Mouse (Mus musculus) forebrain, embryonic 14.5 days (tissue): ENCODE measurements around the gene Slc1a4. TPM values are rescaled to one million over a fixed set of nuclear protein-coding genes. Genes with fewer than 3 reads are reported as not detected.

Experiments used
- ATAC-seq: fragments of 200-750 bp; cut with Nextera tagmentation; 2 replicates; pipeline ENCODE4 v1.8.0; 2017; ENCODE audit warnings: mild to moderate bottlenecking, moderate library complexity
- DNase-seq: peaks from one replicate; pipeline ENCODE4 v3.0.0-alpha.2; 2015; ENCODE audit warnings: low spot score
- H3K27ac ChIP-seq: fragments of 300-500 bp; sonication (generic); 2 replicates; pipeline ENCODE4 v1.5.1; 2014; ENCODE audit warnings: low read depth, mild to moderate bottlenecking, control low read depth, low read length, moderate library complexity
- H3K27me3 ChIP-seq: fragments of 300-500 bp; sonication (generic); replicated peaks from 2 replicates; pipeline ENCODE4 v1.6.1; 2014; ENCODE audit warnings: low read length, control low read depth, mixed read lengths; ENCODE audit not compliant: control insufficient read depth, insufficient read depth
- H3K36me3 ChIP-seq: fragments of 300-500 bp; sonication (generic); 2 replicates; pipeline ENCODE4 v1.6.1; 2014; ENCODE audit warnings: low read length, control low read depth; ENCODE audit not compliant: control insufficient read depth, insufficient read depth
- H3K4me1 ChIP-seq: fragments of 300-500 bp; sonication (generic); 2 replicates; pipeline ENCODE4 v1.6.1; 2014; ENCODE audit warnings: antibody characterized with exemption, low read length, control low read depth; ENCODE audit not compliant: control insufficient read depth, insufficient read depth
- H3K4me2 ChIP-seq: fragments of 300-500 bp; sonication (generic); 2 replicates; pipeline ENCODE4 v1.6.1; 2014; ENCODE audit warnings: mild to moderate bottlenecking, control low read depth, low read length
- H3K4me3 ChIP-seq: fragments of 300-500 bp; sonication (generic); 2 replicates; pipeline ENCODE4 v1.5.1; 2014; ENCODE audit warnings: low read depth, low read length, control low read depth
- H3K9ac ChIP-seq: fragments of 300-500 bp; sonication (generic); 2 replicates; pipeline ENCODE4 v1.6.1; 2014; ENCODE audit warnings: mild to moderate bottlenecking, low read length, control low read depth, moderate library complexity
- H3K9me3 ChIP-seq: fragments of 300-500 bp; sonication (generic); replicated peaks from 2 replicates; pipeline ENCODE4 v1.6.1; 2016; ENCODE audit warnings: low read length, control low read depth, mixed read lengths; ENCODE audit not compliant: control insufficient read depth
- WGBS: fragments of 180-500 bp; shearing (Covaris S2); extraction: QIAGEN DNeasy Blood & Tissue Kit; methylation state at CpG from one replicate; pipeline ENCODE4 v1.1.7; 2014; 5-methylcytosine and 5-hydroxymethylcytosine counted together
- polyA plus RNA-seq: library from polyadenylated mRNA; unstranded; fragments of >200 nt; fragmentation: Nextera tagmentation; extraction: Ambion mirVana; gene quantifications from 2 replicates; pipeline ENCODE4 v1.2.1, GENCODE M21; 2014

Slc1a4 gene
- polyA plus RNA-seq, 1 experiment from 2014 or later: 42.7 TPM

DNA sequence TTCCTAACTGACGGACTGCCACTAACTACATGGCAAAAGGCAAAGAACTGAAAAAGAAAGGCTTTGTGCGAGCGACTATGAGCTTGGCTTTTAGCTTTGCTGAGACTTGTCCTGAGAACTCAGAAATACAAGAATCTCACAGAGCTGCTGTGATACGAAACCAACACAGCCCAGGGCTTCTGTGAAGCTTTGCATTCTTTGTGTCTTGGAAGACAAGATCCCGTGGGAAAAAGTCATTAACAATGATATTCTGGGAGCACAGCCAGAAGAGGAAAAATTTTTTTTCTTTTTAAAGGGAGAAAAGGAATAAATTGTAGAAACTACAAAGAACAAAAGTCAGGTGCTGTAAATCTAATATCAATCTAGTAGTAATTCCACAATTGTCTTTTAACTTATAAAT lies 23.5 kb downstream of the Slc1a4 start:
- H3K9me3 ChIP-seq: no peaks in the 10 kb centered on the region
- H3K27me3 ChIP-seq: no peaks in the 10 kb centered on the region
- peak; percentile 27 for DNase-seq
- ATAC-seq: no peak
- no peak overlapping the region for H3K4me2 ChIP-seq
- H3K4me3 ChIP-seq: no peak overlapping the region
- H3K27ac ChIP-seq: no peak overlapping the region
- H3K36me3 ChIP-seq: peaks cover 47% of the 10 kb centered on the region
- 56% methylated on average over 5 of the region's 5 CpGs for WGBS
- H3K9ac ChIP-seq: no peak overlapping the region
- no peaks in the 10 kb centered on the region for H3K4me1 ChIP-seq

DNA sequence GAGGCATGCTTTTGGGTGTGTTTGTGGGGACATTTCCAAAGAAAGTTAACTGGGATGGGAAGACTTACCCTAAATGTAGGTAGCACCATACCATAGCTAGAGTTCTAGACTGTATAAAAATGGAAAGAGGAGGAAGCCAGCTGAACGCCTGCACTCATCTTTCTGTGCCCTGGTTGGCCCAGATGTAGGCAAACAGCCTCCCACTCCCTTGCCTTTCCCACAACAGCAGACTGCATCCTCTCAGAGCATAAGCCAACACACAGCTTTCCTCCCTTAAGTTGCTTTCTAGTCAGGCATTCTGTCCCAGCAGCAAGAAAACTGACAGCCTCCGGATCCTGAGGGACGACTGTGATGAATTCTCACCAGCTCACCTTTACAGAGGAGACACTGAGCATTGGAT lies 25.1 kb downstream of the Slc1a4 start:
- no peak for ATAC-seq

DNA sequence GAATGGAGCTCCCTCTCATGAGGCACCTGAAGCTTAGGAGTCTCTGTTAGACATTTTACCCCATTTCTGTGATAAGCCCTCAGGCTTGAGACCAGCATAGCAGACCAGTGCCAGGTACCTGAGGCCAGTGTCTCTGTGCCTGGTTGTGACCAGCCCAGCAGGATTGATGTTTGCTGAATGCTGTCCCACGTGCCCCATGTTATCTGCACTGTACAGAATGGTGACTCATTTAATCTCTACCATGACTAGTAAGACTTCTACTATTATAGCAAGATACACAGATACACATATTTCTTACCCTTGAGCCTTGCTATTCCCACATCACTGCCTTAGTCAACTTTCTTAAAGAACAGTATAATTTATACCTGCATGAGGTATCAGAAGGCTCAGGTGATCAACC lies 26.9 kb downstream of the Slc1a4 start:
- Histone ChIP-seq H3K36me3 (peaks cover 53% of the 10 kb centered on the region), H3K9ac (no peak overlapping the region), H3K4me2 (no peak overlapping the region), H3K4me3 (no peak overlapping the region), H3K27ac (no peak overlapping the region), H3K4me1 (no peaks in the 10 kb centered on the region), H3K27me3 (no peaks in the 10 kb centered on the region), H3K9me3 (no peaks in the 10 kb centered on the region)
- DNase-seq (no peak), ATAC-seq (no peak)
- 65% methylated on average over 1 of the region's 1 CpGs for WGBS

More for the DNA sequence above, 25.1 kb downstream of the Slc1a4 start:
- Histone ChIP-seq H3K4me3 (no peak overlapping the region), H3K9me3 (no peaks in the 10 kb centered on the region), H3K4me1 (no peaks in the 10 kb centered on the region), H3K27me3 (no peaks in the 10 kb centered on the region), H3K4me2 (no peak overlapping the region), H3K36me3 (peaks cover 56% of the 10 kb centered on the region), H3K27ac (no peak overlapping the region), H3K9ac (no peak overlapping the region)
- no peak for DNase-seq
- WGBS: 92% methylated on average over 3 of the region's 3 CpGs

DNA sequence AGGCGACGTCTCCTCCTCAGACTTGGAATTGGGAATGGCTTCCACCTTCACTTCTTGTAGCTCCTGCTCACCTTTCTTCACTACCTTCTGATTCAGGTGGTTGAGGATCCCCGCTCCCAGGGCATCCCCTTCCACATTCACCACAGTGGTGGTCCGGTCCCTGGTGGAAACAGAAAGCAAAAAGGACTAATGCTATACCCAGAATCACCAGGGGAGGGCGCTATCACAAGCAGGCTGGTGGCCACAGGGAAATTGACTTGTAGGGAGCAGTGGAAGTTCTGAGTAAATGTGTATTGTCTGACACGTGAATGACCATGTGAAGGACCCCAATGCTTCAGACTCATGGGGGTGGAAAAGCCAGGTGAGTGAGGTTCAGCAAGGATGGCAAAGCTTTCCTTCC lies 28.2 kb downstream of the Slc1a4 start:
- H3K27ac ChIP-seq: no peak overlapping the region
- 71% methylated on average over 6 of the region's 6 CpGs for WGBS
- no peak overlapping the region for H3K4me3 ChIP-seq
- H3K9ac ChIP-seq: no peak overlapping the region
- H3K27me3 ChIP-seq: no peaks in the 10 kb centered on the region
- H3K4me2 ChIP-seq: no peak overlapping the region
- no peaks in the 10 kb centered on the region for H3K4me1 ChIP-seq
- H3K36me3 ChIP-seq: peaks cover 53% of the 10 kb centered on the region
- DNase-seq (no peak), ATAC-seq (no peak)
- no peaks in the 10 kb centered on the region for H3K9me3 ChIP-seq

DNA sequence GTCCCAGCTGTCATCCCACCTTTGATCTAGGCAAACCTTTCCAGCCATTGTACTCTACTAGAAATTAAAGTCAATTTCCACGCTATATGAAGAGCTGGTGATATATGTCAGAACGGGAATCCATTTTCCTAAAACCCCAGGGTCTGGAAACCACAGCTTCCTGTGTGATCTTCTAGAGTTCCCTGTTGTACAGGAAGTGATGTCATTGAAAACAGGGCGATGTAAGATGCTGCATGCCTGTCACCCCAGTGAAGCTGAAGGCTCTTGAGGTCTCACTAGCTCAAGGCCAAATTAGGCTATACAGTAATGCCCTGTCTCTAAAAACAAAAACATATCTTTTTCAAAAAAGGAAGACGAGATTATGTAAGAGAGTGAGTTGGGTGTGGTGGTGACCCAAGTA lies 31.2 kb downstream of the Slc1a4 start:
- peaks cover 36% of the 10 kb centered on the region for H3K36me3 ChIP-seq
- H3K27ac ChIP-seq: no peak overlapping the region
- H3K4me2 ChIP-seq: no peak overlapping the region
- no peaks in the 10 kb centered on the region for H3K4me1 ChIP-seq
- no peak overlapping the region for H3K4me3 ChIP-seq
- WGBS: 98% methylated on average over 4 of the region's 4 CpGs
- no peak overlapping the region for H3K9ac ChIP-seq
- no peak for DNase-seq
- no peaks in the 10 kb centered on the region for H3K27me3 ChIP-seq
- H3K9me3 ChIP-seq: no peaks in the 10 kb centered on the region
- ATAC-seq: no peak

DNA sequence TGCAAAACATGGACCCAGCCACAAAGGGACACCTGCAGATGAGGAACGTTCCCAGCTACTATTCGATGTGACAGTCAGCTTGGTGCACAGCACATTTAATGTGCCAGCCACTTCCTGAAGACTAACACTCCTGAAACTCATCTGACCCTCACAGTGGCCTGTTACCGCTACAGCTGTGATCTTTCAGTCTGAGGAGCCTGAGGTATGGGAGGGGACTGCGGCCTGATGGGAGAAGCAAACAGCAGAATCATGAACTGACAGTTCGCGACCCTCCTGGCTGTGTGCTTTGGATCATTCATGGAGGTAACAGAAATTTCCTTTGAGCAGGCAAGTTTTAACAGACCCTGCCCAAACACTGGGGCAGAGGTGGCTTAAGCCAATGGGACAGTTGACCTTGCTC lies 31.7 kb downstream of the Slc1a4 start:
- H3K36me3 ChIP-seq: peaks cover 31% of the 10 kb centered on the region
- no peak overlapping the region for H3K4me3 ChIP-seq
- no peak overlapping the region for H3K27ac ChIP-seq
- no peaks in the 10 kb centered on the region for H3K27me3 ChIP-seq
- DNase-seq (no peak), ATAC-seq (no peak)
- H3K9ac ChIP-seq: no peak overlapping the region
- H3K4me2 ChIP-seq: no peak overlapping the region
- WGBS: 86% methylated on average over 6 of the region's 6 CpGs
- H3K4me1 ChIP-seq: no peaks in the 10 kb centered on the region
- no peaks in the 10 kb centered on the region for H3K9me3 ChIP-seq

DNA sequence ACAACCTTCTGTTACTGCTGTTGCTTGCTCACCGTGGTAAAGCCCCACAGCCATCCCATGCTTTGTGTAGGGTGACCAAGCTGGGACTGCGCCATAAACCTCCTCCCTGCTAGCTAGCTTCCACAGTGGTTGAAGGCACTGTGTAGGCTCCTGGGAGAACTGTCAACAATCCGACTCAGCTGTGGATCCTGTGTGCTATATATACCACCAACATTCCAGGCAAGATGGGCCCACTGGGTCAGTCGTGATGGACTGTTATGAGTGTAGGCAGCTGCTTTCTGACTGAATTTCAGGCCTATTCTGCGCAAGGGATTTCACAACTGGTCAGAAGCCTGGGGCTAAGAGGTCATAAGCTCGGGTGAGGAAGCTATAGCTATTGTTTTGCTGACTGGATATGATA lies 32.6 kb downstream of the Slc1a4 start:
- no peak overlapping the region for H3K9ac ChIP-seq
- no peak overlapping the region for H3K4me2 ChIP-seq
- no peak for DNase-seq
- no peak overlapping the region for H3K4me3 ChIP-seq
- no peaks in the 10 kb centered on the region for H3K4me1 ChIP-seq
- H3K36me3 ChIP-seq: peaks cover 23% of the 10 kb centered on the region
- H3K27me3 ChIP-seq: no peaks in the 10 kb centered on the region
- no peaks in the 10 kb centered on the region for H3K9me3 ChIP-seq
- H3K27ac ChIP-seq: no peak overlapping the region
- no peak for ATAC-seq
- WGBS: 87% methylated on average over 6 of the region's 6 CpGs

DNA sequence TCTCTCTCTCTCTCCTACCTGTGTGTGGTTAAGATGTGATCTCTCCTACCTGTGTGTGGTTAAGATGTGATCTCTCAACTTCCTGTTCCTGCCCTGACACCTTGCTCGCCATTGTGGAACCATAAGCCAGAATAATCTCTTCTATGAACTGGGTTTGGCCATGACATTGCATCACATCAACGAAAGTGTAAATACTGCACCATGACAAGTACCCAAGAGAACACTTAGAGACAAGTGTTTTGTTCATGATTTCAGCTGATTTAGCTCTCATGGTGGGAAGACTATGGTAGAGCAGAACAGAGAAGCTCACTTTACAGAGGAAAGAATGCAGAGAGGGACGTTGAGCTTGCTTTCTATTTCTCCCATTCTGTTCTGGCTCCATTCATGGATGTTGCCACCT lies 48.0 kb downstream of the Slc1a4 start:
- Histone ChIP-seq H3K27ac (no peak overlapping the region), H3K36me3 (no peaks in the 10 kb centered on the region), H3K9ac (no peak overlapping the region), H3K9me3 (no peaks in the 10 kb centered on the region), H3K4me1 (no peaks in the 10 kb centered on the region), H3K27me3 (no peaks in the 10 kb centered on the region), H3K4me3 (no peak overlapping the region), H3K4me2 (no peak overlapping the region)
- DNase-seq (no peak), ATAC-seq (no peak)
- WGBS: 83% methylated on average over 3 of the region's 3 CpGs

DNA sequence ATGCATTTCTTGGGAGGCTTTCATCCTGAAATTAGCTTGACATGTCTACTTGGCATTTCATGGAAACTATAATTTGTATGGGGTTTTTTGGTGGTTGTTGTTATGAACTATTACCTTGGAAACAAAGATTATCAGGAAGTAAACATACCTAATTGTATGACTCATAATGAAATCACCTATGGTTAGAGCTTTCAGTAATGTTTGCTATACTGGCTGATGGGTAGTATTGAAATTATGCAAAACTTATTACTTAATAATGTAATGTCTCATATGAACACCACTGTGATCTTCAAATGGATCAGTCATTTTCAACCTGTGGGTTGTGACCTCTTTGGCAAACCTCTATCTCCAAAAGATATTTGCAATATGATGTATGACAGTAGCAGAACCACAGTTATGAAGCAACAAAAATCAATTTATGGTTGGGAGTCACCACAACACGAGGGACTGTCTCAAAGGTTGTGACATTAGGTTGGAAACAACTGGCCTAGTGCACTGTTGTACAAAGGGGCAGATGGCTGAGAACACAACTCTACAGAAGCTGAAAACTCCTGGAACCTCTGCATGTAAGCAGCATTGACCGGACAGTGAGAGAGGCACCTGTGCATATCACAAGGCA lies 49.8 kb downstream of the Slc1a4 start:
- no peaks in the 10 kb centered on the region for H3K9me3 ChIP-seq
- no peak overlapping the region for H3K27ac ChIP-seq
- ATAC-seq: no peak
- no peak overlapping the region for H3K4me2 ChIP-seq
- no peaks in the 10 kb centered on the region for H3K4me1 ChIP-seq
- H3K4me3 ChIP-seq: no peak overlapping the region
- WGBS: 84% methylated on average over 2 of the region's 2 CpGs
- no peaks in the 10 kb centered on the region for H3K36me3 ChIP-seq
- no peaks in the 10 kb centered on the region for H3K27me3 ChIP-seq
- no peak for DNase-seq
- H3K9ac ChIP-seq: no peak overlapping the region
